Mouse (Mus musculus): ENCODE measurements around the gene Tspan2. TPM values are rescaled to one million over a fixed set of nuclear protein-coding genes. Genes with fewer than 3 reads are reported as not detected.

Tspan2 gene
- polyA plus RNA-seq, 1 experiment from 2014 or later, result 9.8 TPM

- Histone ChIP-seq H3K27me3 (ENCODE audit: control insufficient read depth, insufficient read depth, low read length) (no peaks in the 10 kb centered on the region), H3K9me3 (ENCODE audit: control insufficient read depth, low read length) (no peaks in the 10 kb centered on the region), H3K27ac (ENCODE audit: low read depth, low read length) (no peak overlapping the region), H3K4me2 (ENCODE audit: low read depth) (no peak overlapping the region), H3K9ac (ENCODE audit: low read length) (no peak overlapping the region), H3K4me3 (ENCODE audit: low read depth, low read length) (no peak overlapping the region), H3K4me1 (ENCODE audit: control insufficient read depth, insufficient read depth, low read length) (no peaks in the 10 kb centered on the region), H3K36me3 (ENCODE audit: control insufficient read depth, insufficient read depth, low read length) (no peaks in the 10 kb centered on the region)
- 67% methylated on average over 5 of the region's 5 CpGs for WGBS
- ATAC-seq (ENCODE audit: insufficient read depth, low FRiP score, low TSS enrichment), result no peak
- DNase-seq (ENCODE audit: low spot score), result no peak
Observed at GRCm38 (mm10) chr3:102729416-102729815, 4.9 kb upstream of the Tspan2 start.

- Histone ChIP-seq H3K27me3 (ENCODE audit: control insufficient read depth, insufficient read depth, low read length) (no peaks in the 10 kb centered on the region), H3K27ac (ENCODE audit: low read depth, low read length) (no peak overlapping the region), H3K4me2 (ENCODE audit: low read depth) (no peak overlapping the region), H3K36me3 (ENCODE audit: control insufficient read depth, insufficient read depth, low read length) (no peaks in the 10 kb centered on the region), H3K4me3 (ENCODE audit: low read depth, low read length) (no peak overlapping the region), H3K4me1 (ENCODE audit: control insufficient read depth, insufficient read depth, low read length) (peaks cover 4% of the 10 kb centered on the region; the same call in 1 of the 2 replicates), H3K9ac (ENCODE audit: low read length) (no peak overlapping the region), H3K9me3 (ENCODE audit: control insufficient read depth, low read length) (no peaks in the 10 kb centered on the region)
- DNase-seq (ENCODE audit: low spot score) (no peak), ATAC-seq (ENCODE audit: insufficient read depth, low FRiP score, low TSS enrichment) (no peak)
- 75% methylated on average over 3 of the region's 3 CpGs for WGBS
Observed at GRCm38 (mm10) chr3:102731112-102731511, 3.2 kb upstream of the Tspan2 start.

- no peak overlapping the region for H3K27ac ChIP-seq (ENCODE audit: low read depth, low read length)
- no peaks in the 10 kb centered on the region for H3K27me3 ChIP-seq (ENCODE audit: control insufficient read depth, insufficient read depth, low read length)
- H3K4me1 ChIP-seq (ENCODE audit: control insufficient read depth, insufficient read depth, low read length), result peaks cover 4% of the 10 kb centered on the region; the same call in 1 of the 2 replicates
- H3K4me3 ChIP-seq (ENCODE audit: low read depth, low read length), result no peak overlapping the region
- ATAC-seq (ENCODE audit: insufficient read depth, low FRiP score, low TSS enrichment), result no peak
- no peak for DNase-seq (ENCODE audit: low spot score)
- H3K9me3 ChIP-seq (ENCODE audit: control insufficient read depth, low read length), result no peaks in the 10 kb centered on the region
- 89% methylated on average over 4 of the region's 4 CpGs for whole genome bisulfite sequencing
- no peak overlapping the region for H3K9ac ChIP-seq (ENCODE audit: low read length)
- H3K4me2 ChIP-seq (ENCODE audit: low read depth), result no peak overlapping the region
- H3K36me3 ChIP-seq (ENCODE audit: control insufficient read depth, insufficient read depth, low read length), result no peaks in the 10 kb centered on the region
Observed at GRCm38 (mm10) chr3:102732619-102733018, 1.7 kb upstream of the Tspan2 start.

GRCm38 (mm10) chr3:102733050-102733449 is 1.3 kb upstream of the Tspan2 start:
- H3K4me1 ChIP-seq (ENCODE audit: control insufficient read depth, insufficient read depth, low read length), result peaks cover 4% of the 10 kb centered on the region; the same call in 1 of the 2 replicates
- H3K4me3 ChIP-seq (ENCODE audit: low read depth, low read length), result no peak overlapping the region
- H3K9me3 ChIP-seq (ENCODE audit: control insufficient read depth, low read length), result no peaks in the 10 kb centered on the region
- no peak overlapping the region for H3K27ac ChIP-seq (ENCODE audit: low read depth, low read length)
- H3K36me3 ChIP-seq (ENCODE audit: control insufficient read depth, insufficient read depth, low read length), result no peaks in the 10 kb centered on the region
- no peak overlapping the region for H3K9ac ChIP-seq (ENCODE audit: low read length)
- WGBS, result 87% methylated on average over 3 of the region's 3 CpGs
- H3K4me2 ChIP-seq (ENCODE audit: low read depth), result no peak overlapping the region
- no peak for DNase-seq (ENCODE audit: low spot score)
- ATAC-seq (ENCODE audit: insufficient read depth, low FRiP score, low TSS enrichment), result no peak
- no peaks in the 10 kb centered on the region for H3K27me3 ChIP-seq (ENCODE audit: control insufficient read depth, insufficient read depth, low read length)

GRCm38 (mm10) chr3:102733936-102734312 is 405 bp upstream of the Tspan2 start:
- Histone ChIP-seq H3K4me3 (ENCODE audit: low read depth, low read length) (no peak overlapping the region), H3K27ac (ENCODE audit: low read depth, low read length) (no peak overlapping the region), H3K9me3 (ENCODE audit: control insufficient read depth, low read length) (no peaks in the 10 kb centered on the region), H3K4me1 (ENCODE audit: control insufficient read depth, insufficient read depth, low read length) (peaks cover 4% of the 10 kb centered on the region; the same call in 1 of the 2 replicates), H3K9ac (ENCODE audit: low read length) (no peak overlapping the region), H3K4me2 (ENCODE audit: low read depth) (peak overlapping the region; percentile 89), H3K36me3 (ENCODE audit: control insufficient read depth, insufficient read depth, low read length) (no peaks in the 10 kb centered on the region), H3K27me3 (ENCODE audit: control insufficient read depth, insufficient read depth, low read length) (no peaks in the 10 kb centered on the region)
- WGBS, result 40% methylated on average over 6 of the region's 6 CpGs
- no peak for DNase-seq (ENCODE audit: low spot score)
- no peak for ATAC-seq (ENCODE audit: insufficient read depth, low FRiP score, low TSS enrichment)

- Histone ChIP-seq H3K9me3 (ENCODE audit: control insufficient read depth, low read length) (no peaks in the 10 kb centered on the region), H3K27me3 (ENCODE audit: control insufficient read depth, insufficient read depth, low read length) (no peaks in the 10 kb centered on the region), H3K4me3 (ENCODE audit: low read depth, low read length) (peak overlapping the region; percentile 70), H3K4me2 (ENCODE audit: low read depth) (peak overlapping the region; percentile 89), H3K36me3 (ENCODE audit: control insufficient read depth, insufficient read depth, low read length) (no peaks in the 10 kb centered on the region), H3K9ac (ENCODE audit: low read length) (peak overlapping the region; percentile 79), H3K27ac (ENCODE audit: low read depth, low read length) (no peak overlapping the region), H3K4me1 (ENCODE audit: control insufficient read depth, insufficient read depth, low read length) (peaks cover 4% of the 10 kb centered on the region; the same call in 1 of the 2 replicates)
- DNase-seq (ENCODE audit: low spot score) (no peak), ATAC-seq (ENCODE audit: insufficient read depth, low FRiP score, low TSS enrichment) (peak; percentile 82)
- WGBS, result under 1% methylated on average over 33 of the region's 33 CpGs
Observed at GRCm38 (mm10) chr3:102735031-102735558, 766 bp downstream of the Tspan2 start.

GRCm38 (mm10) chr3:102735638-102736037 is 1.3 kb downstream of the Tspan2 start:
- Histone ChIP-seq H3K4me3 (ENCODE audit: low read depth, low read length) (peak overlapping the region; percentile 70), H3K27ac (ENCODE audit: low read depth, low read length) (no peak overlapping the region), H3K9me3 (ENCODE audit: control insufficient read depth, low read length) (no peaks in the 10 kb centered on the region), H3K4me2 (ENCODE audit: low read depth) (peak overlapping the region; percentile 89), H3K9ac (ENCODE audit: low read length) (peak overlapping the region; percentile 79), H3K36me3 (ENCODE audit: control insufficient read depth, insufficient read depth, low read length) (no peaks in the 10 kb centered on the region), H3K27me3 (ENCODE audit: control insufficient read depth, insufficient read depth, low read length) (no peaks in the 10 kb centered on the region), H3K4me1 (ENCODE audit: control insufficient read depth, insufficient read depth, low read length) (peaks cover 4% of the 10 kb centered on the region; the same call in 1 of the 2 replicates)
- no peak for DNase-seq (ENCODE audit: low spot score)
- 56% methylated on average over 6 of the region's 6 CpGs for WGBS
- peak; percentile 22 for ATAC-seq (ENCODE audit: insufficient read depth, low FRiP score, low TSS enrichment)

GRCm38 (mm10) chr3:102736436-102736835 is 2.1 kb downstream of the Tspan2 start:
- H3K9ac ChIP-seq (ENCODE audit: low read length), result no peak overlapping the region
- H3K4me1 ChIP-seq (ENCODE audit: control insufficient read depth, insufficient read depth, low read length), result peaks cover 4% of the 10 kb centered on the region; the same call in 1 of the 2 replicates
- 74% methylated on average over 6 of the region's 6 CpGs for WGBS
- H3K4me2 ChIP-seq (ENCODE audit: low read depth), result no peak overlapping the region
- no peak overlapping the region for H3K4me3 ChIP-seq (ENCODE audit: low read depth, low read length)
- no peaks in the 10 kb centered on the region for H3K36me3 ChIP-seq (ENCODE audit: control insufficient read depth, insufficient read depth, low read length)
- ATAC-seq (ENCODE audit: insufficient read depth, low FRiP score, low TSS enrichment), result no peak
- no peak for DNase-seq (ENCODE audit: low spot score)
- no peaks in the 10 kb centered on the region for H3K9me3 ChIP-seq (ENCODE audit: control insufficient read depth, low read length)
- H3K27ac ChIP-seq (ENCODE audit: low read depth, low read length), result no peak overlapping the region
- H3K27me3 ChIP-seq (ENCODE audit: control insufficient read depth, insufficient read depth, low read length), result no peaks in the 10 kb centered on the region

- Histone ChIP-seq H3K4me2 (ENCODE audit: low read depth) (no peak overlapping the region), H3K27me3 (ENCODE audit: control insufficient read depth, insufficient read depth, low read length) (no peaks in the 10 kb centered on the region), H3K4me1 (ENCODE audit: control insufficient read depth, insufficient read depth, low read length) (peaks cover 4% of the 10 kb centered on the region; the same call in 1 of the 2 replicates), H3K27ac (ENCODE audit: low read depth, low read length) (no peak overlapping the region), H3K4me3 (ENCODE audit: low read depth, low read length) (no peak overlapping the region), H3K9ac (ENCODE audit: low read length) (no peak overlapping the region), H3K36me3 (ENCODE audit: control insufficient read depth, insufficient read depth, low read length) (no peaks in the 10 kb centered on the region), H3K9me3 (ENCODE audit: control insufficient read depth, low read length) (no peaks in the 10 kb centered on the region)
- WGBS, result 77% methylated on average over 6 of the region's 6 CpGs
- DNase-seq (ENCODE audit: low spot score) (no peak), ATAC-seq (ENCODE audit: insufficient read depth, low FRiP score, low TSS enrichment) (no peak)
Observed at GRCm38 (mm10) chr3:102737106-102737505, 2.8 kb downstream of the Tspan2 start.
